Comparison of ENCODE assay signal across 11 mouse cellular contexts in genomic region chr2:39129526-39130326, GRCm38 (mm10).
A peak's percentile ranks its signal among the peaks of the same experiment; 100 is the strongest.
DNase-seq lines count a peak whose midpoint lies in the region; ATAC-seq and TF ChIP-seq lines count a peak whose summit lies in the region.
"Had no signal": no experiment of that assay in that cellular context is flagged by ENCODE, and none has a peak within 500 bp of the region (broad histone marks: within the 10 kb centered on the region; RNA-seq: fewer than 3 reads in every experiment).

No protein-coding gene starts in this region.

- H3K9me3 ChIP-seq in hindbrain, embryonic 15.5 days, result no peaks in the 10 kb centered on the region
- no peaks in the 10 kb centered on the region for H3K9me3 ChIP-seq in hindbrain, embryonic 12.5 days (replicated peaks)
- no peaks in the 10 kb centered on the region for H3K9me3 ChIP-seq in liver, embryonic 14.5 days (ENCODE audit: control insufficient read depth, low read length)

- 0 out of 2 replicates have a peak, but pooled peaks have one; percentile 38 for ATAC-seq in hindbrain, embryonic 15.5 days (ENCODE audit: low FRiP score, low read depth)
- no peak for ATAC-seq in hindbrain, embryonic 12.5 days (ENCODE audit: low FRiP score)
- peak; percentile 88 for ATAC-seq in erythroblast, adult 5-6 weeks (replicated peaks; ENCODE audit: low FRiP score, poor library complexity, severe bottlenecking)
- ATAC-seq in liver, embryonic 14.5 days (ENCODE audit: insufficient read depth), result peak; percentile 97

- no peak overlapping the region for H3K9ac ChIP-seq in hindbrain, embryonic 15.5 days
- H3K9ac ChIP-seq in hindbrain, embryonic 12.5 days, result no peak overlapping the region
- H3K9ac ChIP-seq in liver, embryonic 14.5 days (replicated peaks), result no peak overlapping the region

- H3K4me1 ChIP-seq in hindbrain, embryonic 15.5 days (replicated peaks), result 0 out of 2 replicates have a peak, but pooled peaks cover 4% of the 10 kb centered on the region
- H3K4me1 ChIP-seq in hindbrain, embryonic 12.5 days, result no peaks in the 10 kb centered on the region
- H3K4me1 ChIP-seq in liver, embryonic 14.5 days (replicated peaks; ENCODE audit: control insufficient read depth in 2 of 2, insufficient read depth in 2 of 2, low read length in 1 of 2), result peaks cover 8 to 25% of the 10 kb centered on the region in 2 experiments

- no peak overlapping the region for H3K4me2 ChIP-seq in hindbrain, embryonic 15.5 days
- H3K4me2 ChIP-seq in hindbrain, embryonic 12.5 days (replicated peaks), result no peak overlapping the region
- H3K4me2 ChIP-seq in liver, embryonic 14.5 days (ENCODE audit: low read depth), result peak overlapping the region; percentile 27; the same call in 1 of the 2 replicates

- no peaks in the 10 kb centered on the region for H3K27me3 ChIP-seq in hindbrain, embryonic 15.5 days
- H3K27me3 ChIP-seq in hindbrain, embryonic 12.5 days, result no peaks in the 10 kb centered on the region
- no peaks in the 10 kb centered on the region for H3K27me3 ChIP-seq in liver, embryonic 14.5 days (ENCODE audit: control insufficient read depth, insufficient read depth, low read length)

- no peak for TF ChIP-seq CTCF in liver, embryonic 14.5 days (IDR thresholded peaks at IDR 0.05; ENCODE audit: low read depth)

- no peak overlapping the region for H3K27ac ChIP-seq in hindbrain, embryonic 15.5 days (replicated peaks)
- H3K27ac ChIP-seq in hindbrain, embryonic 12.5 days, result no peak overlapping the region
- H3K27ac ChIP-seq in liver, embryonic 14.5 days, result peak overlapping the region; percentile 56

- peaks cover under 1% of the 10 kb centered on the region; the same call in 1 of the 2 replicates for H3K36me3 ChIP-seq in hindbrain, embryonic 15.5 days
- H3K36me3 ChIP-seq in hindbrain, embryonic 12.5 days, result peaks cover 4% of the 10 kb centered on the region; the same call in 1 of the 2 replicates
- H3K36me3 ChIP-seq in liver, embryonic 14.5 days (replicated peaks; ENCODE audit: control insufficient read depth, insufficient read depth, low read depth), result no peaks in the 10 kb centered on the region

- TF ChIP-seq EP300 in liver, embryonic 14.5 days (IDR thresholded peaks at IDR 0.05; ENCODE audit: low read depth), result peak; percentile 81

- no peak overlapping the region for H3K4me3 ChIP-seq in hindbrain, embryonic 15.5 days
- H3K4me3 ChIP-seq in hindbrain, embryonic 12.5 days, result no peak overlapping the region
- H3K4me3 ChIP-seq in liver, embryonic 14.5 days (ENCODE audit: insufficient read depth in 1 of 2, low read depth in 2 of 2, low read length in 2 of 2), result no peak overlapping the region

- peak; percentile 36 for DNase-seq in MEL-GATA-1-ER (ENCODE audit: extremely low read depth, low read depth)
- DNase-seq in liver, embryonic 14.5 days (ENCODE audit: low read depth in 3 of 3, low spot score in 3 of 3), result peak; percentile 79 to 80 (median 80)
- DNase-seq in kidney, adult 18-20 months, result no peak
- DNase-seq in urinary bladder, adult 18-20 months (ENCODE audit: low spot score in 2 of 2), result no peak
- DNase-seq in heart, adult 8-10 months (ENCODE audit: low spot score), result no peak
- DNase-seq: heart, adult 18-20 months; lung, adult 2 months; retina, postnatal 1 day had no signal

- 58% methylated on average over 3 of the region's 3 CpGs for WGBS in hindbrain, embryonic 15.5 days
- 78% methylated on average over 3 of the region's 3 CpGs for WGBS in hindbrain, embryonic 12.5 days
- WGBS in liver, embryonic 14.5 days (ENCODE audit: insufficient replicate concordance), result 47% methylated on average over 3 of the region's 3 CpGs

Comparison
In these comparisons a context has a peak if more than half of its experiments do, and no peak if none do; other contexts are left out.
1. DNase-seq: peak in MEL-GATA-1-ER (single experiment) and liver, embryonic 14.5 days (3 of 3); none in kidney, adult 18-20 months (single experiment), urinary bladder, adult 18-20 months (0 of 2) and heart, adult 8-10 months (single experiment).